Mouse (Mus musculus): ENCODE results near the gene Irak3.

DNA sequence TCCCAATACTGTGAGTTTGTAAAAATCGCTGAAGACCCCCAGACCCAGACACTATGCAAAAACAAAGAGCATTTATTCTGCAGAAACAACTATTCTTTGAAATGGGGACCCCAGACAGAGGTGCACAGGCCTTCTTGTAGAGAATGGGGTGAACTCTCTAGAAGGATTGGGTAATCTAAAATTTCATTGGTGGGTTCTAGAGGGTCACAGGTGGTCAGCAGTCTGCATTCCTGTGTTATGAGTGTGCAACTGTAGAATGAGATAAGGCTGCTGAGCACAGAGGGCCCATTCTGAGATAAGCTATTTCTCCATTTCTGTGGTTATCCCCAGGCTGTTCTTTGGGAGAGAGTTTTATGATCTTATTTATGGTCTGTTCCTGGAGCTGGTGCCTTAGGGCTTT lies 33.9 kb downstream of the Irak3 start:
- TF ChIP-seq CTCF (IDR thresholded peaks at IDR 0.05; ENCODE audit: borderline replicate concordance, insufficient read depth, low read depth, low read length) = no peak
- no peak for TF ChIP-seq POLR2A (IDR thresholded peaks at IDR 0.05; ENCODE audit: borderline replicate concordance, insufficient read depth, low read length)
